Mouse (Mus musculus) thymus, adult 2 months (tissue): ENCODE measurements at regions not wholly inside any gene's neighbourhood (a gene's known extent, or its start where the extent isn't known, plus 50 kb on each side); places are given as distances from the start of the nearest gene placed in this dataset.

Experiments used
- DNase-seq: peaks from one replicate; pipeline ENCODE4 v3.0.0; 2021
- H3K27ac ChIP-seq: fragments of 200-500 bp; 2 replicates; pipeline ENCODE4 v1.5.1; 2012; ENCODE audit warnings: low read length, control low read depth; ENCODE audit not compliant: control insufficient read depth, insufficient read depth
- H3K27me3 ChIP-seq: fragments of 200-500 bp; 2 replicates; pipeline ENCODE4 v1.6.1; 2012; ENCODE audit warnings: mild to moderate bottlenecking, low read length, moderate library complexity, mixed read lengths; ENCODE audit not compliant: control insufficient read depth, insufficient read depth
- H3K36me3 ChIP-seq: fragments of 200-500 bp; 2 replicates; pipeline ENCODE4 v1.6.1; 2012; ENCODE audit warnings: mild to moderate bottlenecking, low read length, moderate library complexity; ENCODE audit not compliant: control insufficient read depth, insufficient read depth
- H3K4me1 ChIP-seq: fragments of 200-500 bp; replicated peaks from 2 replicates; pipeline ENCODE4 v1.6.1; 2012; ENCODE audit warnings: low read length; ENCODE audit not compliant: control insufficient read depth, insufficient read depth
- H3K4me3 ChIP-seq: fragments of 200-500 bp; 2 replicates; pipeline ENCODE4 v1.5.1; 2012; ENCODE audit warnings: mild to moderate bottlenecking, low read length, control low read depth, moderate library complexity; ENCODE audit not compliant: control insufficient read depth, insufficient read depth
- CTCF ChIP-seq: fragments of 200-500 bp; IDR thresholded peaks from 2 replicates; pipeline ENCODE4 v1.5.1; 2012; ENCODE audit warnings: mild to moderate bottlenecking, control low read depth, low read length, moderate library complexity, borderline replicate concordance; ENCODE audit not compliant: control insufficient read depth, poor library complexity, insufficient read depth; ENCODE audit errors: extremely low read depth
- POLR2A ChIP-seq: fragments of 200-500 bp; IDR thresholded peaks from 2 replicates; pipeline ENCODE4 v1.6.1; 2012; ENCODE audit warnings: mild to moderate bottlenecking, low read length, control low read depth, moderate library complexity; ENCODE audit not compliant: control insufficient read depth, poor library complexity, insufficient read depth; ENCODE audit errors: extremely low read depth
- WGBS: fragments of 180-500 bp; shearing (Covaris S2); methylation state at CpG from one replicate; pipeline ENCODE4 v1.1.7; 2018; 5-methylcytosine and 5-hydroxymethylcytosine counted together

GRCm38 (mm10) chr5:133198546-133198945 is 655.4 kb upstream of the Auts2 start:
- Histone ChIP-seq H3K4me3 (no peak overlapping the region), H3K27me3 (no peaks in the 10 kb centered on the region), H3K4me1 (no peaks in the 10 kb centered on the region), H3K36me3 (no peaks in the 10 kb centered on the region), H3K27ac (no peak overlapping the region)
- WGBS: 67% methylated on average over 1 of the region's 1 CpGs
- TF ChIP-seq POLR2A (no peak), CTCF (no peak)
- DNase-seq: no peak

- WGBS: 94% methylated on average over 8 of the region's 8 CpGs
- no peak for DNase-seq
- H3K4me1 ChIP-seq: no peaks in the 10 kb centered on the region
- H3K27ac ChIP-seq: no peak overlapping the region
- no peaks in the 10 kb centered on the region for H3K27me3 ChIP-seq
- TF ChIP-seq POLR2A: no peak
- TF ChIP-seq CTCF: no peak
- H3K36me3 ChIP-seq: no peaks in the 10 kb centered on the region
- H3K4me3 ChIP-seq: no peak overlapping the region
These were observed 646.8 kb upstream of the Auts2 start for GRCm38 (mm10) chr5:133189798-133190571.

GRCm38 (mm10) chr5:133175636-133176035 is 632.5 kb upstream of the Auts2 start:
- WGBS: 93% methylated on average over 6 of the region's 6 CpGs
- TF ChIP-seq CTCF (no peak), POLR2A (no peak)
- H3K36me3 ChIP-seq: no peaks in the 10 kb centered on the region
- no peaks in the 10 kb centered on the region for H3K4me1 ChIP-seq
- no peak for DNase-seq
- H3K4me3 ChIP-seq: no peak overlapping the region
- H3K27ac ChIP-seq: no peak overlapping the region
- H3K27me3 ChIP-seq: no peaks in the 10 kb centered on the region

DNA sequence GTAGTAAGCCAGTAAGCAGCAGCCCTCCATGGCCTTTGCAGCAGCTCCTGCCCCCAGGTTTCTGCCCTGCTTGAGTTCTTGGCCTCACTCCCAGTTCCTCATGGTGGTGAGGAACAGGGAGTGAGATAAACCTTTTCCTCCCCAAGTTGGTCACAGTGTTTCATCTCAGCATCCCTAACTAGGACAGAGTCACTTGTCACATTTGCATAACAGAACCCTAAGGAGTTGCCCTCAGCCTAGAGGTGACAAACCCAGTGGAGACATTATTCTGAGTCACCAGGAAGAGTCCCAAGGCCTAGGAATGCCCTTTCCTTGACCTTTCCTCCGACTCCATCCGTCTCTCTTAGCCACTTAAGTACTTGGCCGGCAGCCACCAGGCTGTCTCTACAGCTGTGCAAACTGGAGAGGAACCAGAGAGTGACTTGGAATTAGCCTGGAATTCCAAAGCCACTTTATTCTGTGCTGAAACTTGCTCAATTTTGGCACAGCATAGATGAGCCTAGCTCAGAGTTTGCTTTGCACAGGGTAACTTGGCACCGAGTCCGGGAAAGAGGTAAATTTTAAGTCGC is 630.1 kb upstream of the Auts2 start:
- DNase-seq: no peak
- no peak overlapping the region for H3K27ac ChIP-seq
- no peaks in the 10 kb centered on the region for H3K27me3 ChIP-seq
- no peaks in the 10 kb centered on the region for H3K36me3 ChIP-seq
- TF ChIP-seq POLR2A (no peak), CTCF (no peak)
- no peak overlapping the region for H3K4me3 ChIP-seq
- 61% methylated on average over 6 of the region's 6 CpGs for WGBS
- no peaks in the 10 kb centered on the region for H3K4me1 ChIP-seq

DNA sequence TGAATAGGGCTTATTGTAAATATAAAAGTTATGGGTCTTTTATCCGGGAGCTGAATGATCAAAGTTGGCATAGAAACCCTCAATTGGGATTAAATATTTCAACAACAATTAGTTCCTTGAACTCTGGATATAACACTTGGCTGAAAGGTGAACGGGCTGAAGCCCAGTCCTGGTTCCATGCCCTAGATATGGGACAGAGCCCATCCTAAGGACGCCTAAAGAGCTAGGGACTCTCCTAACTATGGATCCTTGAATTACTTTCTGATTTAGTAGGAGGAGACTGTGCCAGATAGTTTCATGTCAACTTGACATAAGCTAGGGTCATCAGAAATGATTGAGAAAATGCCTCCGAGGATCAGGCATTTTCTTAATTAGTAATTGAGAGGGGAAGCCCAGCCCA is 629.5 kb upstream of the Auts2 start:
- no peak overlapping the region for H3K27ac ChIP-seq
- H3K27me3 ChIP-seq: no peaks in the 10 kb centered on the region
- no peak for TF ChIP-seq POLR2A
- TF ChIP-seq CTCF: no peak
- 89% methylated on average over 4 of the region's 4 CpGs for WGBS
- H3K36me3 ChIP-seq: no peaks in the 10 kb centered on the region
- DNase-seq: no peak
- no peak overlapping the region for H3K4me3 ChIP-seq
- no peaks in the 10 kb centered on the region for H3K4me1 ChIP-seq

GRCm38 (mm10) chr5:133171266-133171665 is 628.1 kb upstream of the Auts2 start:
- Histone ChIP-seq H3K4me1 (no peaks in the 10 kb centered on the region), H3K4me3 (no peak overlapping the region), H3K36me3 (no peaks in the 10 kb centered on the region), H3K27me3 (no peaks in the 10 kb centered on the region), H3K27ac (no peak overlapping the region)
- TF ChIP-seq POLR2A (no peak), CTCF (no peak)
- no peak for DNase-seq
- WGBS: 79% methylated on average over 1 of the region's 1 CpGs

DNA sequence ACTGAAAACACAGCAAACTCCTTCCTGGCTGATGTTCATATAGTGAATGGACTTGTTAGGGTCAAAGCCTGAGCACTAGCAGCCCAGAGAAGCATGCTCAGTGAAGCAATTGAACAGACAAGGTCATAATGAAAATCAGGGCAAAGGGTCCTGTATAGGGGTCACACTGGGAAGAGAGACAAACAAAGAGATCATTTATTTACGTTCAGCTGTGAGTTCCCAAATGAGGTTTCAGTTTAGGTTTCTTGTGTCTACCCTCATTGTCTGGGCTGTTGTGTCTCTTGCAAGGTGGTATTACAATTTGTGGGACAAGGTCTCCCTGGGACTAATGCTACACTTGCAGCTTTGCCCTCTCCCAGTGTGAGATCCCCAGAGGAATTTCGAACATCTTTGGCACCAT is 624.4 kb upstream of the Auts2 start:
- Histone ChIP-seq H3K27me3 (no peaks in the 10 kb centered on the region), H3K36me3 (no peaks in the 10 kb centered on the region), H3K4me3 (no peak overlapping the region), H3K4me1 (no peaks in the 10 kb centered on the region), H3K27ac (no peak overlapping the region)
- no peak for DNase-seq
- TF ChIP-seq CTCF: no peak
- TF ChIP-seq POLR2A: no peak
- 83% methylated on average over 2 of the region's 2 CpGs for WGBS
